Mouse (Mus musculus): ENCODE data around the gene Cdsn. TPM values are rescaled to one million over a fixed set of nuclear protein-coding genes. Genes with fewer than 3 reads are reported as not detected.
"Not testable (repeated sequence)": the region's sequence is repeated elsewhere in the genome, so short reads cannot be mapped to it uniquely, and the experiment has no call there.

Cdsn gene
- total RNA-seq (2021): under 1 TPM; 0.27 to 0.28 TPM
- long read RNA-seq, experiment 1: 0 reads
- long read RNA-seq, experiment 2: 0 reads

GRCm38 (mm10) chr17:35551881-35552414 lies at the start of gene Cdsn:
Gene Cdsn, plus strand, starts transcription at chr17:35552128.
- DNase-seq: no peak

GRCm38 (mm10) chr17:35502226-35502625 lies 49.7 kb upstream of the Cdsn start:
- DNase-seq: no peak

GRCm38 (mm10) chr17:35502762-35503161 lies 49.2 kb upstream of the Cdsn start:
- no peak for DNase-seq

GRCm38 (mm10) chr17:35503849-35504248 lies 48.1 kb upstream of the Cdsn start:
- DNase-seq: no peak

GRCm38 (mm10) chr17:35504628-35505481 lies 47.1 kb upstream of the Cdsn start:
- no peak for DNase-seq

GRCm38 (mm10) chr17:35505776-35506175 lies 46.2 kb upstream of the Cdsn start, which contains the start of gene Pou5f1:
Gene Pou5f1, plus strand, starts transcription at chr17:35506018.
- no peak for DNase-seq

- DNase-seq: no peak
These were observed 45.0 kb upstream of the Cdsn start for GRCm38 (mm10) chr17:35506881-35507280.

- no peak for DNase-seq
These were observed 44.2 kb upstream of the Cdsn start for GRCm38 (mm10) chr17:35507556-35508260.

- not testable (repeated sequence) for DNase-seq
These were observed 43.6 kb upstream of the Cdsn start for GRCm38 (mm10) chr17:35508279-35508678.

GRCm38 (mm10) chr17:35509284-35509683 lies 42.6 kb upstream of the Cdsn start:
- DNase-seq: peak in 1 of 2 experiments; percentile 18

GRCm38 (mm10) chr17:35512916-35513626 lies 38.9 kb upstream of the Cdsn start:
- DNase-seq: no peak

GRCm38 (mm10) chr17:35513886-35514285 lies 38.0 kb upstream of the Cdsn start:
- DNase-seq: peak; percentile 63 to 92

GRCm38 (mm10) chr17:35514756-35515155 lies 37.2 kb upstream of the Cdsn start:
- DNase-seq: no peak

- DNase-seq: no peak
These were observed 35.9 kb upstream of the Cdsn start for GRCm38 (mm10) chr17:35515911-35516640.

- peak; percentile 97 to 98 for DNase-seq
These were observed 35.1 kb upstream of the Cdsn start, which contains the start of the genes Tcf19 and Cchcr1 for GRCm38 (mm10) chr17:35516652-35517500. Gene Tcf19, minus strand, starts transcription at chr17:35516824. Gene Cchcr1, plus strand, starts transcription at chr17:35517100.

- DNase-seq: peak; percentile 29 to 31
These were observed 34.4 kb upstream of the Cdsn start for GRCm38 (mm10) chr17:35517526-35517925.

- no peak for DNase-seq
These were observed 27.6 kb upstream of the Cdsn start for GRCm38 (mm10) chr17:35524354-35524753.

- no peak for DNase-seq
These were observed 25.3 kb upstream of the Cdsn start for GRCm38 (mm10) chr17:35526644-35527043.

- no peak for DNase-seq
These were observed 19.6 kb upstream of the Cdsn start for GRCm38 (mm10) chr17:35532360-35532759.

GRCm38 (mm10) chr17:35532901-35533300 lies 19.0 kb upstream of the Cdsn start, which contains the start of gene Psors1c2:
Gene Psors1c2, plus strand, starts transcription at chr17:35533201.
- no peak for DNase-seq

Data from heart, adult 18-20 months (tissue).